Mouse (Mus musculus): ENCODE data around the gene Hlcs. TPM values are rescaled to one million over a fixed set of nuclear protein-coding genes. Genes with fewer than 3 reads are reported as not detected.

Gene Hlcs
- polyA plus RNA-seq, 1 experiment from 2014 or later, result 7.1 TPM

GRCm38 (mm10) chr16:94201387-94201786 is 112.0 kb downstream of the Hlcs start:
- H3K9ac ChIP-seq (ENCODE audit: low read depth, low read length), result no peak overlapping the region
- H3K4me1 ChIP-seq (replicated peaks; ENCODE audit: control insufficient read depth, insufficient read depth, low read length), result no peaks in the 10 kb centered on the region
- H3K27ac ChIP-seq (ENCODE audit: low read depth, low read length), result no peak overlapping the region
- DNase-seq (ENCODE audit: low spot score), result no peak
- H3K27me3 ChIP-seq (replicated peaks; ENCODE audit: control insufficient read depth, insufficient read depth, low read length), result no peaks in the 10 kb centered on the region
- no peaks in the 10 kb centered on the region for H3K36me3 ChIP-seq (ENCODE audit: control insufficient read depth, insufficient read depth, low read length)
- 60% methylated on average over 5 of the region's 5 CpGs for WGBS
- no peaks in the 10 kb centered on the region for H3K9me3 ChIP-seq (ENCODE audit: control insufficient read depth, low read length)
- ATAC-seq (replicated peaks; ENCODE audit: low FRiP score), result no peak
- no peak overlapping the region for H3K4me3 ChIP-seq (ENCODE audit: low read depth, low read length)
- H3K4me2 ChIP-seq, result no peak overlapping the region

- 66% methylated on average over 5 of the region's 5 CpGs for WGBS
- H3K27me3 ChIP-seq (replicated peaks; ENCODE audit: control insufficient read depth, insufficient read depth, low read length), result no peaks in the 10 kb centered on the region
- no peak overlapping the region for H3K4me3 ChIP-seq (ENCODE audit: low read depth, low read length)
- H3K4me1 ChIP-seq (replicated peaks; ENCODE audit: control insufficient read depth, insufficient read depth, low read length), result no peaks in the 10 kb centered on the region
- H3K9ac ChIP-seq (ENCODE audit: low read depth, low read length), result no peak overlapping the region
- no peaks in the 10 kb centered on the region for H3K9me3 ChIP-seq (ENCODE audit: control insufficient read depth, low read length)
- H3K36me3 ChIP-seq (ENCODE audit: control insufficient read depth, insufficient read depth, low read length), result no peaks in the 10 kb centered on the region
- DNase-seq (ENCODE audit: low spot score), result no peak
- no peak overlapping the region for H3K4me2 ChIP-seq
- no peak overlapping the region for H3K27ac ChIP-seq (ENCODE audit: low read depth, low read length)
- ATAC-seq (replicated peaks; ENCODE audit: low FRiP score), result no peak
Measured at GRCm38 (mm10) chr16:94195913-94196312, 117.5 kb downstream of the Hlcs start.

GRCm38 (mm10) chr16:94191379-94192315 is 121.7 kb downstream of the Hlcs start:
- Histone ChIP-seq H3K36me3 (ENCODE audit: control insufficient read depth, insufficient read depth, low read length) (no peaks in the 10 kb centered on the region), H3K4me3 (ENCODE audit: low read depth, low read length) (no peak overlapping the region), H3K4me2 (no peak overlapping the region), H3K27me3 (replicated peaks; ENCODE audit: control insufficient read depth, insufficient read depth, low read length) (no peaks in the 10 kb centered on the region), H3K27ac (ENCODE audit: low read depth, low read length) (no peak overlapping the region), H3K4me1 (replicated peaks; ENCODE audit: control insufficient read depth, insufficient read depth, low read length) (no peaks in the 10 kb centered on the region), H3K9ac (ENCODE audit: low read depth, low read length) (no peak overlapping the region), H3K9me3 (ENCODE audit: control insufficient read depth, low read length) (no peaks in the 10 kb centered on the region)
- no peak for ATAC-seq (replicated peaks; ENCODE audit: low FRiP score)
- 86% methylated on average over 25 of the region's 25 CpGs for WGBS
- no peak for DNase-seq (ENCODE audit: low spot score)

- DNase-seq (ENCODE audit: low spot score) (no peak), ATAC-seq (replicated peaks; ENCODE audit: low FRiP score) (no peak)
- H3K27ac ChIP-seq (ENCODE audit: low read depth, low read length), result no peak overlapping the region
- H3K9ac ChIP-seq (ENCODE audit: low read depth, low read length), result no peak overlapping the region
- no peak overlapping the region for H3K4me2 ChIP-seq
- no peaks in the 10 kb centered on the region for H3K9me3 ChIP-seq (ENCODE audit: control insufficient read depth, low read length)
- H3K4me3 ChIP-seq (ENCODE audit: low read depth, low read length), result no peak overlapping the region
- H3K4me1 ChIP-seq (replicated peaks; ENCODE audit: control insufficient read depth, insufficient read depth, low read length), result peaks cover 2% of the 10 kb centered on the region; the same call in 1 of the 2 replicates
- no peaks in the 10 kb centered on the region for H3K27me3 ChIP-seq (replicated peaks; ENCODE audit: control insufficient read depth, insufficient read depth, low read length)
- no peaks in the 10 kb centered on the region for H3K36me3 ChIP-seq (ENCODE audit: control insufficient read depth, insufficient read depth, low read length)
- WGBS, result 73% methylated on average over 5 of the region's 5 CpGs
Measured at GRCm38 (mm10) chr16:94190256-94190655, 123.1 kb downstream of the Hlcs start.

GRCm38 (mm10) chr16:94186526-94186925 is 126.8 kb downstream of the Hlcs start:
- Histone ChIP-seq H3K36me3 (ENCODE audit: control insufficient read depth, insufficient read depth, low read length) (no peaks in the 10 kb centered on the region), H3K4me2 (no peak overlapping the region), H3K4me1 (replicated peaks; ENCODE audit: control insufficient read depth, insufficient read depth, low read length) (peaks cover 2% of the 10 kb centered on the region; the same call in 1 of the 2 replicates), H3K4me3 (ENCODE audit: low read depth, low read length) (no peak overlapping the region), H3K27me3 (replicated peaks; ENCODE audit: control insufficient read depth, insufficient read depth, low read length) (no peaks in the 10 kb centered on the region), H3K9me3 (ENCODE audit: control insufficient read depth, low read length) (no peaks in the 10 kb centered on the region), H3K27ac (ENCODE audit: low read depth, low read length) (no peak overlapping the region), H3K9ac (ENCODE audit: low read depth, low read length) (no peak overlapping the region)
- no peak for DNase-seq (ENCODE audit: low spot score)
- 81% methylated on average over 12 of the region's 12 CpGs for WGBS
- ATAC-seq (replicated peaks; ENCODE audit: low FRiP score), result no peak

- DNase-seq (ENCODE audit: low spot score) (no peak), ATAC-seq (replicated peaks; ENCODE audit: low FRiP score) (no peak)
- H3K9me3 ChIP-seq (ENCODE audit: control insufficient read depth, low read length), result no peaks in the 10 kb centered on the region
- no peak overlapping the region for H3K9ac ChIP-seq (ENCODE audit: low read depth, low read length)
- peaks cover 2% of the 10 kb centered on the region; the same call in 1 of the 2 replicates for H3K4me1 ChIP-seq (replicated peaks; ENCODE audit: control insufficient read depth, insufficient read depth, low read length)
- no peak overlapping the region for H3K27ac ChIP-seq (ENCODE audit: low read depth, low read length)
- WGBS, result 36% methylated on average over 16 of the region's 16 CpGs
- no peaks in the 10 kb centered on the region for H3K27me3 ChIP-seq (replicated peaks; ENCODE audit: control insufficient read depth, insufficient read depth, low read length)
- no peak overlapping the region for H3K4me3 ChIP-seq (ENCODE audit: low read depth, low read length)
- no peaks in the 10 kb centered on the region for H3K36me3 ChIP-seq (ENCODE audit: control insufficient read depth, insufficient read depth, low read length)
- H3K4me2 ChIP-seq, result no peak overlapping the region
Measured at GRCm38 (mm10) chr16:94185430-94185829, 127.9 kb downstream of the Hlcs start.

GRCm38 (mm10) chr16:94180122-94180870 is 133.1 kb downstream of the Hlcs start:
- H3K27ac ChIP-seq (ENCODE audit: low read depth, low read length), result no peak overlapping the region
- H3K27me3 ChIP-seq (replicated peaks; ENCODE audit: control insufficient read depth, insufficient read depth, low read length), result no peaks in the 10 kb centered on the region
- DNase-seq (ENCODE audit: low spot score) (no peak), ATAC-seq (replicated peaks; ENCODE audit: low FRiP score) (no peak)
- peaks cover 7% of the 10 kb centered on the region for H3K4me1 ChIP-seq (replicated peaks; ENCODE audit: control insufficient read depth, insufficient read depth, low read length)
- no peaks in the 10 kb centered on the region for H3K9me3 ChIP-seq (ENCODE audit: control insufficient read depth, low read length)
- no peak overlapping the region for H3K4me2 ChIP-seq
- no peaks in the 10 kb centered on the region for H3K36me3 ChIP-seq (ENCODE audit: control insufficient read depth, insufficient read depth, low read length)
- no peak overlapping the region for H3K9ac ChIP-seq (ENCODE audit: low read depth, low read length)
- WGBS, result 53% methylated on average over 12 of the region's 12 CpGs
- H3K4me3 ChIP-seq (ENCODE audit: low read depth, low read length), result no peak overlapping the region

- Histone ChIP-seq H3K9me3 (ENCODE audit: control insufficient read depth, low read length) (no peaks in the 10 kb centered on the region), H3K27ac (ENCODE audit: low read depth, low read length) (no peak overlapping the region), H3K4me3 (ENCODE audit: low read depth, low read length) (no peak overlapping the region), H3K9ac (ENCODE audit: low read depth, low read length) (no peak overlapping the region), H3K4me1 (replicated peaks; ENCODE audit: control insufficient read depth, insufficient read depth, low read length) (peaks cover 7% of the 10 kb centered on the region), H3K36me3 (ENCODE audit: control insufficient read depth, insufficient read depth, low read length) (no peaks in the 10 kb centered on the region), H3K4me2 (no peak overlapping the region), H3K27me3 (replicated peaks; ENCODE audit: control insufficient read depth, insufficient read depth, low read length) (no peaks in the 10 kb centered on the region)
- ATAC-seq (replicated peaks; ENCODE audit: low FRiP score) (no peak), DNase-seq (ENCODE audit: low spot score) (no peak)
- 46% methylated on average over 25 of the region's 25 CpGs for WGBS
Measured at GRCm38 (mm10) chr16:94179341-94180121, 133.8 kb downstream of the Hlcs start.

Measured in liver, embryonic 11.5 days (tissue).